Mouse (Mus musculus): ENCODE results near the gene Sash3. TPM values are rescaled to one million over a fixed set of nuclear protein-coding genes. Genes with fewer than 3 reads are reported as not detected.
A peak's percentile ranks its signal among the peaks of the same experiment; 100 is the strongest.

Sash3 gene
- total and polyA plus RNA-seq, 2 experiments from 2014 or later, result 0.81 to 1.5 TPM

DNA sequence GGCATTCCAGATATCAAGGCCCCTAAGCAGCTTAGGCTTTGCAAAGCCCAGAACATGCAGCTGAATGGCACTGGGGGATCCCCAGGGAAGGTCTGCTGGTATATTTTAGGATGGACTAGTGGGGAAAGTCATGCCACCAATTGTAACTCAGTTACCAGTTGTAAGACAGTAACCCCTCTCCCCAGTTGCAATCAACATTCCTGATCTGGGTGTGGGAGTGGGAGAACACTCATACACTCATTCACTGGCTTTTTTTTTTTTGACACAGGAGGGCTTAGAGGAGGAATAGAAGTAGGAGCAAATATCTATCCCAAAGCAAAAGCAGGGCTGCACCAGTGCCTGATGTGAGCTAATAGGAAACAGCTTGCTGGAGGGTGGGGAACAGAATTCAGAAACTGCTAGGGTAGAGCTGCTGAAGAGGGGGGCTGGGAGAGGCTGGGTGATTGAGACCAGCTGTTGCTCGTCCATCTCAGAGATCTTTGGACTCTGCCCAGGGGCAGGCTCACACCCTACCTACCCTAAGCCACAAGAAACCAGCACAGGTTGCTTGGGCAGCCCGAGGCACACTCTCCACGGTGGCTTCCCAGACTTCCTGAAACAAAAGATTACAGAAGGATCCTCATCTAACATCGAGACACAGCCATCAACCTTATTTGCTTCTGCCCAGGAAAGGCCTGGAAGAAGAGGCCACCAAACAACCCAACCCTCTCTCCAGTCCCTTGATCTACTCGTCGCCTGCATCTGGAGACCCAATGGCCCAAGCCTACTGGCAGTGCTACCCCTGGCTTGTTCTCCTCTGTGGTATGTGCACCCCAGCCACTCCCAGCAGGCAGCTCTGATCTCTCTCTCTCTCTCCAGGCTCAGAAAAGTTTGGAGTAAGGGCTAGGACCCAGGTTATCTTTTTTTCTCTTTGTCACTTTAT is 37.6 kb upstream of the Sash3 start, which contains the start of gene Xpnpep2:
Gene Xpnpep2, plus strand, starts transcription at position 332 of the 922 bp plus-strand sequence.
- no peaks in the 10 kb centered on the region for H3K4me1 ChIP-seq (ENCODE audit: insufficient read depth, low read length)
- no peaks in the 10 kb centered on the region for H3K36me3 ChIP-seq (ENCODE audit: insufficient read depth, low read length)
- WGBS, result 68% methylated on average over 6 of the region's 6 CpGs
- no peak within 1 kb of the TSS for H3K9ac ChIP-seq (replicated peaks; ENCODE audit: low read length)
- H3K4me3 ChIP-seq (ENCODE audit: low read length), result no peak within 1 kb of the TSS
- no peak within 1 kb of the TSS for H3K4me2 ChIP-seq (ENCODE audit: low read depth, low read length)
- no peaks in the 10 kb centered on the region for H3K27me3 ChIP-seq (ENCODE audit: insufficient read depth, low read length)
- no peak for DNase-seq (ENCODE audit: low spot score)
- no peak for ATAC-seq
- H3K9me3 ChIP-seq (ENCODE audit: low read length), result no peaks in the 10 kb centered on the region
- no peak within 1 kb of the TSS for H3K27ac ChIP-seq
- no peak for TF ChIP-seq CTCF (IDR thresholded peaks at IDR 0.05; ENCODE audit: low read depth)

DNA sequence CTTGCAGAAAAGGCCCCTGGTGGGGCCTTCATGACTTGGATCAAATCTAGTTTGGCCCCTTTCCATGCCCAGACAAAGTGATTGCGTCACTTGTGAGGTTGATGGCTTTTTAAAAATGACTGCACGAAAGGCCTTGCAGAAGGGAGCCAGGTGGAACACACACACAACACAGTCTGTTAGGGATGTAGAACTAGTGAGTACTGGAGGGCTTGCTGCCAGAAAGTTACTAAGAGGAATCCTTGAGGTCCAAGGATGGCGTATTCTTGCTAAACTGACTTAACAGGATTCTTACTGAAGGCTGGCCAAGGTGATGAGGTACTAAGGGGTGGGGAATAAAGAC is 37.0 kb upstream of the Sash3 start:
- H3K27me3 ChIP-seq (ENCODE audit: insufficient read depth, low read length), result no peaks in the 10 kb centered on the region
- ATAC-seq, result no peak
- WGBS, result 71% methylated on average over 3 of the region's 3 CpGs
- H3K27ac ChIP-seq, result no peak overlapping the region
- DNase-seq (ENCODE audit: low spot score), result no peak
- no peaks in the 10 kb centered on the region for H3K4me1 ChIP-seq (ENCODE audit: insufficient read depth, low read length)
- no peaks in the 10 kb centered on the region for H3K36me3 ChIP-seq (ENCODE audit: insufficient read depth, low read length)
- H3K9me3 ChIP-seq (ENCODE audit: low read length), result no peaks in the 10 kb centered on the region
- H3K4me3 ChIP-seq (ENCODE audit: low read length), result no peak overlapping the region
- no peak for TF ChIP-seq CTCF (IDR thresholded peaks at IDR 0.05; ENCODE audit: low read depth)
- no peak overlapping the region for H3K9ac ChIP-seq (replicated peaks; ENCODE audit: low read length)
- H3K4me2 ChIP-seq (ENCODE audit: low read depth, low read length), result no peak overlapping the region

DNA sequence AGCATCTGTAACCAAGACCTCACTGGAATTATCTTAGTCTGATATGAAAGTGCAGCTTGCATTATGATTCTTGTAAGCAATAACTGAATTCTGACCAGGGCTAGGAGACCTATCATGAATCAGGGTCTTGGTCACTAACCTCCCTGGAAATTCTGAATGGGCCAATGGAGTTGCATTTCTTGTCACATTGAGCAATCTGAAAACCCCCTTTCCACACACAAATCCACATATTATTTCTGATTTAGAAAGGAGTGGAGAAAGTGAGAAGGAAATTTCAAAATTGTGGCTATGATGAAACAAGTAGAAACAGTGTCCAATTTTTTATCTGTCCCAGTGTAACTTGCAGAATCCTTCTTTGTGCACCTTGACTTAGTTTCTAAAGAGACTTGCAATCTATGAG is 26.9 kb upstream of the Sash3 start:
- ATAC-seq (no peak), DNase-seq (ENCODE audit: low spot score) (no peak)
- no peak for TF ChIP-seq CTCF (IDR thresholded peaks at IDR 0.05; ENCODE audit: low read depth)
- no peak overlapping the region for H3K4me3 ChIP-seq (ENCODE audit: low read length)
- H3K27me3 ChIP-seq (ENCODE audit: insufficient read depth, low read length), result no peaks in the 10 kb centered on the region
- no peak overlapping the region for H3K9ac ChIP-seq (replicated peaks; ENCODE audit: low read length)
- no peaks in the 10 kb centered on the region for H3K4me1 ChIP-seq (ENCODE audit: insufficient read depth, low read length)
- H3K4me2 ChIP-seq (ENCODE audit: low read depth, low read length), result no peak overlapping the region
- H3K9me3 ChIP-seq (ENCODE audit: low read length), result no peaks in the 10 kb centered on the region
- H3K27ac ChIP-seq, result no peak overlapping the region
- H3K36me3 ChIP-seq (ENCODE audit: insufficient read depth, low read length), result no peaks in the 10 kb centered on the region

DNA sequence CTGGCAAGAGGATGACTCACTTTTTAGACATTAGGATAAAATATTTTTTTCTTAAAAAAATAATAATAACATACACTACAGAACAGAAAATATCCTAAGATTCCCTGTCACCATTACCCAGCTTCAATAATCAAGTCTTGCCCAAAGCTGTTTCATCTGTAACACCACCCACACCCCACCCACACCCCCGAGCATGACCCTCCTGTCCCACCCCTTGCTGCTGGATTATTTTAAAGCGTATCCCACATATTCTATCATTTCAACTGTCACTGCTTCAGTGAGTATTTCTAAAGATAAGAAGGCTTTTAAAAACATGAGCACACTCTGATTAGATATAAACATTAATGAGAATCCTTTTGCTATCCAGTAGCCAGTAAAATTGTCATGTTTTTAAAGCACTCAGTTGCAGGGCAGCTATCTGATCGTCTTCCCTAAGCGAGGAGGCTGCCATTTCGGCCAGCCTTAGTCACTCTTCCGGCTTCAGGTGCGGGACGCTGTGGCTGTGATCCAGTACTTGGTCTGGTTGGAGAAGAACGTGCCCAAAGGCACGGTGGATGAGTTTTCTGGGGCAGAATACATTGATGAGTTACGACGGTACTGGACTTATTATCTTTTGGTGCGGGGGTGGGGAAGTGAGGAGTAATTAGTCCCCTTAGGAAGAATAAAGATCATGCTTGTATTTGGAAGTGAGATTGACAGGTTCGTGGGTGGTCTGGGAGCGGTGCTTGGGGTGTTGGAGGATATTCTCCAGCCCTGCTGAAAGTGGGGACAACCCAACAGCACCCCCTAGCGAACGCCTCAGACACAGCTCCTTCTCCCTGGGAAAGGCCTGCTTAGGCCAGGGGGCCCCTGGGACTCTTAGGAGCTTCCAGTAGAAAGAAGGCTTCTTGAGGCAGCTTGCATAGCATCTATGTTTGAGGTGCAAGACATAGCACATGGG is 21.8 kb upstream of the Sash3 start:
- TF ChIP-seq CTCF (IDR thresholded peaks at IDR 0.05; ENCODE audit: low read depth), result peak; percentile 61
- Histone ChIP-seq H3K27me3 (ENCODE audit: insufficient read depth, low read length) (no peaks in the 10 kb centered on the region), H3K4me2 (ENCODE audit: low read depth, low read length) (peak overlapping the region; percentile 30), H3K9ac (replicated peaks; ENCODE audit: low read length) (no peak overlapping the region), H3K9me3 (ENCODE audit: low read length) (no peaks in the 10 kb centered on the region), H3K4me3 (ENCODE audit: low read length) (no peak overlapping the region), H3K36me3 (ENCODE audit: insufficient read depth, low read length) (no peaks in the 10 kb centered on the region), H3K4me1 (ENCODE audit: insufficient read depth, low read length) (no peaks in the 10 kb centered on the region), H3K27ac (no peak overlapping the region)
- ATAC-seq (0 out of 2 replicates have a peak, but pooled peaks have one; percentile 53), DNase-seq (ENCODE audit: low spot score) (peak; percentile 52)
- 37% methylated on average over 17 of the region's 17 CpGs for WGBS

DNA sequence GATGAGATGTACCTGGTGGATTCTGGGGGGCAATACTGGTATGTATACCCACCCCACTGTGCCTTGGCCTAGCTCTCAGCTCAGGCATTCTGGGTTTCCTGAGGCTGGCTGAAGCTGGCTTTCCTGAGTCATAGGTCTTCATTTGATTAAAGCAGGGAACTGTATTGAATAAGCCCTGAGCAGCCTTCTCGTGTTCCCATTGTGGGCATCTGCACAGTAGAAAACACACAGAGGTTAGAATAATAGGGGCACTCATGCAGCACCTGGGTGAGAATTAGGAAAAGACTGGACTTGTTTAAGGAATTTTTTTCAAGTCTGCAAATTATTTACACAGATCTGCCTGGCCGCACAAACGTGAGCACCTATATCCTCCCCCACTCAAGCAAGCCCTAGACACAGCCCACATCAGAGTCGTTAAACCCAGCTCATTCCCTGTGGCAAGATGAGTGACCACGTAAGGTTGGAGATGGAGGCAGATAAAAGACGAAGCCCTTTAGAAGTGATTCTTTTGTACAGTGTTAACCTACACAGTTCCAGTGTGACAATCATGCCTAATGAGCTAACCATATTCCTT is 19.2 kb upstream of the Sash3 start:
- Histone ChIP-seq H3K27ac (no peak overlapping the region), H3K4me1 (ENCODE audit: insufficient read depth, low read length) (no peaks in the 10 kb centered on the region), H3K9me3 (ENCODE audit: low read length) (no peaks in the 10 kb centered on the region), H3K27me3 (ENCODE audit: insufficient read depth, low read length) (no peaks in the 10 kb centered on the region), H3K9ac (replicated peaks; ENCODE audit: low read length) (no peak overlapping the region), H3K36me3 (ENCODE audit: insufficient read depth, low read length) (no peaks in the 10 kb centered on the region), H3K4me3 (ENCODE audit: low read length) (no peak overlapping the region), H3K4me2 (ENCODE audit: low read depth, low read length) (no peak overlapping the region)
- DNase-seq (ENCODE audit: low spot score) (no peak), ATAC-seq (no peak)
- TF ChIP-seq CTCF (IDR thresholded peaks at IDR 0.05; ENCODE audit: low read depth), result no peak
- 64% methylated on average over 6 of the region's 6 CpGs for WGBS

DNA sequence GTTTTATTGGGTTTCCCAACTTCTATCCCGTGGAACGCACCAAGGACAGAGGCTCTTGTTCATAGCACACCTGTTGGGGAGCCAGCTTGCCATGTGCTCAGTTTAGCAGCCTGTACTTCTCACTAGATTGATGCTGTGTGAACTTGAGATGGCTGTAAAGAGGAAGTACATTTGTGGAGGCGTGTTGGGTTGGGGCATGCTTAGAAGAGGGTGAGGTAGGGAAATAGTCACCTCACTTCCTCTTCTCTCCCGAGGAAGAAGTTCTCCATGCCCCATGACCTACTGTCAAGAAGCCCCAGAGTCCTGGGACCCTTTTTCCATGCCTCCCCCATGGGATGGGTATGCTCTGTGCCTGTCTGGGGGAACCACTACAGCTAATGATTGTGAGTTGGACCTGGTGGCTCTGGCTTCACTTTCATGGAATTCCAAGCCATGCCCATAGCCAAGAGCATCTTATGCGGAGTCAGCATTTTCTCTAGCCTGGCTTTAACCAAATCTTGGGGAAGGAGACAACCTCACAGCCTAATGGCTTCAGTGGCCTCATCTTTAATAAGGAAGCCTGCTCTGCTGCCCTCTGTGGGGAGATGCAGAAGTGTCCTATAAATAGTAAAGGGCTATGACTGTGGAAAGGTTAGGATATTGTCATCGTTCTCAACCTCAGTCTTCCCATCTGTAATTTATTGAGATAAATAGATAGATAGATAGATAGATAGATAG is 18.6 kb upstream of the Sash3 start:
- WGBS, result 88% methylated on average over 6 of the region's 6 CpGs
- no peaks in the 10 kb centered on the region for H3K27me3 ChIP-seq (ENCODE audit: insufficient read depth, low read length)

More for the DNA sequence above, 18.6 kb upstream of the Sash3 start:
- no peaks in the 10 kb centered on the region for H3K4me1 ChIP-seq (ENCODE audit: insufficient read depth, low read length)
- H3K27ac ChIP-seq, result no peak overlapping the region
- H3K36me3 ChIP-seq (ENCODE audit: insufficient read depth, low read length), result no peaks in the 10 kb centered on the region
- TF ChIP-seq CTCF (IDR thresholded peaks at IDR 0.05; ENCODE audit: low read depth), result peak; percentile 23; the same call in 1 of the 2 replicates
- H3K9me3 ChIP-seq (ENCODE audit: low read length), result no peaks in the 10 kb centered on the region
- DNase-seq (ENCODE audit: low spot score), result no peak
- H3K4me3 ChIP-seq (ENCODE audit: low read length), result no peak overlapping the region
- no peak overlapping the region for H3K9ac ChIP-seq (replicated peaks; ENCODE audit: low read length)
- ATAC-seq, result no peak
- no peak overlapping the region for H3K4me2 ChIP-seq (ENCODE audit: low read depth, low read length)

Data from hindbrain, postnatal 0 days (tissue).